Mouse (Mus musculus) bone marrow, adult 2 months (tissue): ENCODE results near the gene Mettl13. TPM values are rescaled to one million over a fixed set of nuclear protein-coding genes. Genes with fewer than 3 reads are reported as not detected.

Experiments
- H3K27ac ChIP-seq: fragments of 200-500 bp; 2 replicates; pipeline ENCODE4 v1.5.1; 2012; ENCODE audit warnings: low read depth, mild to moderate bottlenecking, control low read depth, inconsistent platforms, low read length; ENCODE audit not compliant: control insufficient read depth, poor library complexity, insufficient read depth
- H3K4me1 ChIP-seq: fragments of 200-500 bp; 2 replicates; pipeline ENCODE4 v1.6.1; 2011; ENCODE audit warnings: low read length; ENCODE audit not compliant: control insufficient read depth, insufficient read depth
- H3K4me3 ChIP-seq: fragments of 200-500 bp; replicated peaks from 2 replicates; pipeline ENCODE3; 2011; ENCODE audit warnings: mild to moderate bottlenecking, low read depth, low read length, control low read depth; ENCODE audit not compliant: control insufficient read depth
- CTCF ChIP-seq: fragments of 200-500 bp; IDR thresholded peaks from 2 replicates; pipeline ENCODE4 v1.5.1; 2011; ENCODE audit warnings: low read length, control low read depth; ENCODE audit not compliant: control insufficient read depth, insufficient read depth
- POLR2A ChIP-seq: fragments of 200-500 bp; IDR thresholded peaks from 2 replicates; pipeline ENCODE4 v1.6.1; 2011; ENCODE audit warnings: low read depth, mild to moderate bottlenecking, control low read depth, low read length, borderline replicate concordance; ENCODE audit not compliant: control insufficient read depth
- WGBS: fragments of 180-500 bp; shearing (Covaris S2); methylation state at CpG from one replicate; pipeline ENCODE4 v1.1.7; 2018; 5-methylcytosine and 5-hydroxymethylcytosine counted together
- polyA plus RNA-seq: library from polyadenylated mRNA; stranded (reverse); fragments of >200 nt; gene quantifications from 2 replicates; pipeline ENCODE4 v1.2.4, GENCODE M21; 2011; ENCODE audit warnings: low replicate concordance; ENCODE audit not compliant: missing spikeins, insufficient read depth, insufficient read length

The Mettl13 gene
- polyA plus RNA-seq, 1 experiment, result 4.6 TPM

GRCm38 (mm10) chr1:162570260-162570748 lies 22.0 kb upstream of the Mettl13 start, which contains the start of gene Vamp4:
TSS of gene Vamp4 (plus strand) at chr1:162570515.
- H3K4me1 ChIP-seq, result no peaks in the 10 kb centered on the region
- H3K27ac ChIP-seq, result peak within 1 kb of the TSS; percentile 82
- TF ChIP-seq POLR2A (peak; percentile 79; the same call in 1 of the 2 replicates), CTCF (peak; percentile 23; the same call in 1 of the 2 replicates)
- 1% methylated on average over 43 of the region's 43 CpGs for WGBS
- peak within 1 kb of the TSS; percentile 85 for H3K4me3 ChIP-seq

DNA sequence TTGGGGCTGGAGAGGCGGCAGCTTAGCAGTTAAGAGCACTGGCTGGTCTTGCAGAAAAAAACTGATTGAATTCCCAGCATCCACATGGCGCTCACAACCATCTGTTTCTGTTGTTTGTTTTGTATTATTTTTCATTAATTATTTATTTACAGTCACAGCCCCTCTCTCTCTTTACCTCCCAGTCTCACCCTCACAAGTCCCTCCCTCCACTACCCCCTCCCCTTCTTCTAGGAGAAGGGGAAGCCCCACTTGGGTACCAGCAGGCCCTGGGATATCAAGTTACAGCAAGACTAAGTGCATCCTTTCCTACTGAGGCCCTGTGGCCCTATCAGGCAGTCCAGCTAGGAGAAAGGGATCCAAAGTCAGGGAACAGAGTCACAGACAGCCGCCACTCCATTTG lies 19.0 kb upstream of the Mettl13 start:
- TF ChIP-seq CTCF (no peak), POLR2A (no peak)
- Histone ChIP-seq H3K27ac (no peak overlapping the region), H3K4me1 (no peaks in the 10 kb centered on the region), H3K4me3 (no peak overlapping the region)
- WGBS, result 78% methylated on average over 3 of the region's 3 CpGs

DNA sequence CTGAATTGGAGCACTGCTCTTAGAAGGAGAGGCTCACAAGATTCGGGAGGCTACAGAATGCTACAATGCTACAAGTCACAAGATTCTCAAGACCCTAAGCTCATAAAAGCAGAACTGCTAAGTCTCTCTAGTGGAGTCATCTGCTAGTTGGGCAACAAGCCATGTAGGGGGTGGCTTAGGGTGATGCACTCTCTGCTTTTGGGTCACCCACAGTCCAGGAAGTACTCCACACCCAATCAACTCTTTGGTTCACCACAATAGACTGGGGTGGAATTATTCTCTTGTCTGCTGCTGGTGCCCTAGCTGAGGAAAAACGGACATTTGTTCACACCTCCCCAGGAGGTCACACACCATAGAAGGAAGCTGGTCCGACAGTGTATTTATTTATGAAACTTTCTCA lies 16.6 kb upstream of the Mettl13 start:
- Histone ChIP-seq H3K27ac (no peak overlapping the region), H3K4me1 (no peaks in the 10 kb centered on the region), H3K4me3 (no peak overlapping the region)
- 5% methylated on average over 3 of the region's 3 CpGs for WGBS
- TF ChIP-seq POLR2A, result no peak

GRCm38 (mm10) chr1:162563236-162563635 lies 14.9 kb upstream of the Mettl13 start:
- WGBS, result 0% methylated on average over 1 of the region's 1 CpGs
- no peak overlapping the region for H3K4me3 ChIP-seq

GRCm38 (mm10) chr1:162554193-162554592 lies 5.8 kb upstream of the Mettl13 start:
- H3K4me1 ChIP-seq, result no peaks in the 10 kb centered on the region
- TF ChIP-seq CTCF (no peak), POLR2A (no peak)
- 75% methylated on average over 3 of the region's 3 CpGs for WGBS
- no peak overlapping the region for H3K27ac ChIP-seq
- no peak overlapping the region for H3K4me3 ChIP-seq

More at GRCm38 (mm10) chr1:162563236-162563635, 14.9 kb upstream of the Mettl13 start:
- Histone ChIP-seq H3K27ac (no peak overlapping the region), H3K4me1 (no peaks in the 10 kb centered on the region)
- TF ChIP-seq CTCF (no peak), POLR2A (no peak)

DNA sequence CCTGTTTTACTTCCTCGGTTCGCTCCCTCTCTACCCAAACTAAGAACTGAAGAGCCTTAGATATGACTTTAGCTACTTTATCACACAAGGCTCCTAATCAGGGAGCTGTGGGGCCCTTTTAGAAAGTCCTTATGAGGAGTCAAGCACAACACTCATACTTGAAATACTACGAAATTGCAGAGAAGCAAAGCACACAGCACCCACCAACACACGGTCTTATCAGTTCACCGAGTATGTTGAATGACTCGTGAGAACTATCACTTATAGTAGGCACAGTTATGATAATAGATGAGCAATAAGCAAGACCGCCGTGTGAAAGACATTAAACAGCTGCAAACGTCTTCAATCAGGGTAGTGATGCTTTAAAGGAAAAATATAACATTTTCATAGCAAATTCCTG lies 4.6 kb upstream of the Mettl13 start:
- no peak overlapping the region for H3K4me3 ChIP-seq
- H3K4me1 ChIP-seq, result no peaks in the 10 kb centered on the region
- no peak for TF ChIP-seq CTCF
- no peak for TF ChIP-seq POLR2A
- 68% methylated on average over 9 of the region's 9 CpGs for WGBS
- H3K27ac ChIP-seq, result no peak overlapping the region

- TF ChIP-seq POLR2A (no peak), CTCF (no peak)
- H3K4me3 ChIP-seq, result no peak overlapping the region
- 62% methylated on average over 5 of the region's 5 CpGs for WGBS
- H3K4me1 ChIP-seq, result no peaks in the 10 kb centered on the region; the same call in 1 of the 2 replicates
- H3K27ac ChIP-seq, result no peak overlapping the region
These were observed 1.4 kb upstream of the Mettl13 start for GRCm38 (mm10) chr1:162549615-162550283.

- no peak for TF ChIP-seq POLR2A
- TF ChIP-seq CTCF, result no peak
- Histone ChIP-seq H3K4me1 (no peaks in the 10 kb centered on the region; the same call in 1 of the 2 replicates), H3K27ac (no peak overlapping the region), H3K4me3 (peak overlapping the region; percentile 24)
- 37% methylated on average over 10 of the region's 10 CpGs for WGBS
These were observed 714 bp upstream of the Mettl13 start for GRCm38 (mm10) chr1:162548917-162549613.
